Mouse (Mus musculus) neural tube, embryonic 11.5 days (tissue): ENCODE measurements around the gene Adipoq. TPM values are rescaled to one million over a fixed set of nuclear protein-coding genes. Genes with fewer than 3 reads are reported as not detected.

Source experiments
- ATAC-seq: fragments of 200-750 bp; cut with Nextera tagmentation; 2 replicates; pipeline ENCODE4 v1.8.0; 2017; ENCODE audit warnings: moderate number of reproducible peaks, mild to moderate bottlenecking, moderate TSS enrichment, moderate library complexity; ENCODE audit not compliant: insufficient read depth, low FRiP score, low TSS enrichment
- DNase-seq: peaks from one replicate; pipeline ENCODE4 v3.0.0-alpha.2; 2015; ENCODE audit warnings: low spot score
- H3K27ac ChIP-seq: fragments of 300-500 bp; sonication (generic); 2 replicates; pipeline ENCODE4 v1.5.1; 2014; ENCODE audit warnings: low read depth, mild to moderate bottlenecking, low read length
- H3K27me3 ChIP-seq: fragments of 300-500 bp; sonication (generic); 2 replicates; pipeline ENCODE4 v1.6.1; 2014; ENCODE audit warnings: mild to moderate bottlenecking, low read length, mixed read lengths; ENCODE audit not compliant: control insufficient read depth, insufficient read depth
- H3K36me3 ChIP-seq: fragments of 300-500 bp; sonication (generic); 2 replicates; pipeline ENCODE4 v1.6.1; 2014; ENCODE audit warnings: mild to moderate bottlenecking, low read length, moderate library complexity, mixed read lengths; ENCODE audit not compliant: control insufficient read depth, insufficient read depth
- H3K4me1 ChIP-seq: fragments of 300-500 bp; sonication (generic); 2 replicates; pipeline ENCODE4 v1.6.1; 2014; ENCODE audit warnings: low read length, mixed read lengths; ENCODE audit not compliant: control insufficient read depth, insufficient read depth
- H3K4me2 ChIP-seq: fragments of 300-500 bp; sonication (generic); 2 replicates; pipeline ENCODE4 v1.6.1; 2014; ENCODE audit warnings: low read depth, mild to moderate bottlenecking, moderate library complexity
- H3K4me3 ChIP-seq: fragments of 300-500 bp; sonication (generic); 2 replicates; pipeline ENCODE4 v1.5.1; 2014; ENCODE audit warnings: low read depth, low read length
- H3K9ac ChIP-seq: fragments of 300-500 bp; sonication (generic); 2 replicates; pipeline ENCODE4 v1.6.1; 2014; ENCODE audit warnings: mild to moderate bottlenecking, low read length
- H3K9me3 ChIP-seq: fragments of 300-500 bp; sonication (generic); 2 replicates; pipeline ENCODE4 v1.6.1; 2016; ENCODE audit warnings: low read length; ENCODE audit not compliant: control insufficient read depth
- WGBS: fragments of 180-500 bp; shearing (Covaris S2); extraction: QIAGEN DNeasy Blood & Tissue Kit; methylation state at CpG from one replicate; pipeline ENCODE4 v1.1.7; 2014; 5-methylcytosine and 5-hydroxymethylcytosine counted together
- polyA plus RNA-seq: library from polyadenylated mRNA; unstranded; fragments of >200 nt; fragmentation: Nextera tagmentation; extraction: Ambion mirVana; gene quantifications from 2 replicates; pipeline ENCODE4 v1.2.1, GENCODE M21; 2014

The Adipoq gene
- polyA plus RNA-seq, 1 experiment from 2014 or later: not detected

GRCm38 (mm10) chr16:23162116-23162515, 15.8 kb downstream of the Adipoq start:
- H3K4me3 ChIP-seq: no peak overlapping the region
- 78% methylated on average over 3 of the region's 3 CpGs for WGBS

GRCm38 (mm10) chr16:23164443-23164842, 18.1 kb downstream of the Adipoq start:
- H3K4me1 ChIP-seq: no peaks in the 10 kb centered on the region
- H3K9me3 ChIP-seq: no peaks in the 10 kb centered on the region
- H3K4me3 ChIP-seq: no peak overlapping the region
- DNase-seq: no peak
- no peaks in the 10 kb centered on the region for H3K36me3 ChIP-seq
- no peak for ATAC-seq
- H3K27me3 ChIP-seq: no peaks in the 10 kb centered on the region
- 81% methylated on average over 6 of the region's 6 CpGs for WGBS
- no peak overlapping the region for H3K4me2 ChIP-seq
- no peak overlapping the region for H3K9ac ChIP-seq
- no peak overlapping the region for H3K27ac ChIP-seq

More at GRCm38 (mm10) chr16:23162116-23162515, 15.8 kb downstream of the Adipoq start:
- Histone ChIP-seq H3K27me3 (no peaks in the 10 kb centered on the region), H3K9ac (no peak overlapping the region), H3K4me2 (no peak overlapping the region), H3K27ac (no peak overlapping the region), H3K4me1 (no peaks in the 10 kb centered on the region), H3K9me3 (no peaks in the 10 kb centered on the region), H3K36me3 (no peaks in the 10 kb centered on the region)
- no peak for DNase-seq
- no peak for ATAC-seq

GRCm38 (mm10) chr16:23165441-23165840, 19.1 kb downstream of the Adipoq start:
- DNase-seq (no peak), ATAC-seq (no peak)
- Histone ChIP-seq H3K4me2 (no peak overlapping the region), H3K27me3 (no peaks in the 10 kb centered on the region), H3K27ac (no peak overlapping the region), H3K9ac (no peak overlapping the region), H3K9me3 (no peaks in the 10 kb centered on the region), H3K4me1 (no peaks in the 10 kb centered on the region), H3K4me3 (no peak overlapping the region), H3K36me3 (no peaks in the 10 kb centered on the region)
- 68% methylated on average over 9 of the region's 9 CpGs for WGBS

- H3K36me3 ChIP-seq: no peaks in the 10 kb centered on the region
- no peak overlapping the region for H3K9ac ChIP-seq
- H3K4me2 ChIP-seq: no peak overlapping the region
- H3K9me3 ChIP-seq: no peaks in the 10 kb centered on the region
- no peak for ATAC-seq
- H3K27ac ChIP-seq: no peak overlapping the region
- DNase-seq: no peak
- H3K4me1 ChIP-seq: no peaks in the 10 kb centered on the region
- H3K4me3 ChIP-seq: no peak overlapping the region
- WGBS: 95% methylated on average over 1 of the region's 1 CpGs
- H3K27me3 ChIP-seq: no peaks in the 10 kb centered on the region
Observed at GRCm38 (mm10) chr16:23166646-23167045, 20.3 kb downstream of the Adipoq start.

GRCm38 (mm10) chr16:23167079-23167478, 20.7 kb downstream of the Adipoq start:
- Histone ChIP-seq H3K4me2 (no peak overlapping the region), H3K4me1 (no peaks in the 10 kb centered on the region), H3K9me3 (no peaks in the 10 kb centered on the region), H3K9ac (no peak overlapping the region), H3K4me3 (no peak overlapping the region), H3K36me3 (no peaks in the 10 kb centered on the region), H3K27ac (no peak overlapping the region), H3K27me3 (no peaks in the 10 kb centered on the region)
- ATAC-seq: no peak
- DNase-seq: no peak
- WGBS: 81% methylated on average over 5 of the region's 5 CpGs

GRCm38 (mm10) chr16:23170813-23171212, 24.5 kb downstream of the Adipoq start:
- Histone ChIP-seq H3K4me2 (no peak overlapping the region), H3K9ac (no peak overlapping the region), H3K27ac (no peak overlapping the region), H3K27me3 (no peaks in the 10 kb centered on the region), H3K4me1 (no peaks in the 10 kb centered on the region), H3K36me3 (no peaks in the 10 kb centered on the region), H3K9me3 (no peaks in the 10 kb centered on the region), H3K4me3 (no peak overlapping the region)
- ATAC-seq (no peak), DNase-seq (no peak)
- WGBS: 91% methylated on average over 3 of the region's 3 CpGs

GRCm38 (mm10) chr16:23173904-23174303, 27.6 kb downstream of the Adipoq start:
- Histone ChIP-seq H3K4me3 (no peak overlapping the region), H3K4me2 (no peak overlapping the region), H3K4me1 (no peaks in the 10 kb centered on the region), H3K9me3 (no peaks in the 10 kb centered on the region), H3K27me3 (no peaks in the 10 kb centered on the region), H3K27ac (no peak overlapping the region), H3K36me3 (no peaks in the 10 kb centered on the region), H3K9ac (no peak overlapping the region)
- ATAC-seq (no peak), DNase-seq (no peak)
- whole genome bisulfite sequencing: 98% methylated on average over 5 of the region's 5 CpGs

- H3K27me3 ChIP-seq: no peaks in the 10 kb centered on the region
- H3K36me3 ChIP-seq: no peaks in the 10 kb centered on the region
- H3K27ac ChIP-seq: no peak overlapping the region
- H3K9me3 ChIP-seq: no peaks in the 10 kb centered on the region
- no peak overlapping the region for H3K9ac ChIP-seq
- H3K4me2 ChIP-seq: no peak overlapping the region
- DNase-seq: no peak
- H3K4me1 ChIP-seq: no peaks in the 10 kb centered on the region
- H3K4me3 ChIP-seq: no peak overlapping the region
- WGBS: 92% methylated on average over 5 of the region's 5 CpGs
- ATAC-seq: no peak
Observed at GRCm38 (mm10) chr16:23174855-23175254, 28.5 kb downstream of the Adipoq start.

GRCm38 (mm10) chr16:23175956-23176355, 29.6 kb downstream of the Adipoq start:
- DNase-seq (no peak), ATAC-seq (no peak)
- Histone ChIP-seq H3K27ac (no peak overlapping the region), H3K4me2 (no peak overlapping the region), H3K4me3 (no peak overlapping the region), H3K27me3 (no peaks in the 10 kb centered on the region), H3K9ac (no peak overlapping the region), H3K9me3 (no peaks in the 10 kb centered on the region), H3K4me1 (no peaks in the 10 kb centered on the region), H3K36me3 (no peaks in the 10 kb centered on the region)
- WGBS: 69% methylated on average over 3 of the region's 3 CpGs
